Comparison of ENCODE assay signal across 9 mouse cellular contexts in genomic region chr9:103007699-103008078, GRCm38 (mm10). TPM values are rescaled to one million over a fixed set of nuclear protein-coding genes. Genes with fewer than 3 reads are reported as not detected.
DNase-seq lines count a peak whose midpoint lies in the region; ATAC-seq and TF ChIP-seq lines count a peak whose summit lies in the region.
"Had no signal": no experiment of that assay in that cellular context is flagged by ENCODE, and none has a peak within 500 bp of the region (broad histone marks: within the 10 kb centered on the region; RNA-seq: fewer than 3 reads in every experiment).

No protein-coding gene starts in this region.

- no peak for TF ChIP-seq CTCF in brain, embryonic 14.5 days (IDR thresholded peaks at IDR 0.05; ENCODE audit: borderline replicate concordance, extremely low read depth, insufficient read depth, insufficient read length)
- no peak for TF ChIP-seq CTCF in gastrocnemius, adult 2 months (IDR thresholded peaks at IDR 0.05)
- no peak for TF ChIP-seq CTCF in midbrain, postnatal 0 days (IDR thresholded peaks at IDR 0.05)

- DNase-seq in Muller cell, postnatal 12 days (ENCODE audit: inconsistent ontology term) = peak; percentile 13
- peak; percentile 49 for DNase-seq in brain, embryonic 14.5 days (ENCODE audit: low read depth)
- DNase-seq in gastrocnemius, adult 2 months = peak; percentile 45
- DNase-seq in liver = peak; percentile 67
- DNase-seq in midbrain, postnatal 0 days (ENCODE audit: low spot score) = peak; percentile 13
- no peak for DNase-seq in B cell, adult 2 months

- ATAC-seq in hindbrain, embryonic 15.5 days (ENCODE audit: low FRiP score, low read depth) = peak; percentile 19; the same call in 1 of the 2 replicates
- 0 out of 2 replicates have a peak, but pooled peaks have one; percentile 23 for ATAC-seq in midbrain, postnatal 0 days (ENCODE audit: low FRiP score)
- ATAC-seq in granulocyte monocyte progenitor cell, adult 5-6 weeks (replicated peaks; ENCODE audit: poor library complexity, severe bottlenecking) = no peak

- H3K4me1 ChIP-seq in hindbrain, embryonic 15.5 days (replicated peaks) = peaks cover 13% of the 10 kb centered on the region
- H3K4me1 ChIP-seq in midbrain, postnatal 0 days (ENCODE audit: insufficient read depth, low read length) = peaks cover 3% of the 10 kb centered on the region; the same call in 1 of the 2 replicates

- intact Hi-C loops in gastrocnemius, adult 2 months (cut with DNase I) = no loop called here

- H3K4me2 ChIP-seq in hindbrain, embryonic 15.5 days = peak overlapping the region; percentile 69
- peak overlapping the region; percentile 83 for H3K4me2 ChIP-seq in midbrain, postnatal 0 days (ENCODE audit: low read depth, low read length, poor library complexity, severe bottlenecking)

- peaks cover 17% of the 10 kb centered on the region for H3K27me3 ChIP-seq in hindbrain, embryonic 15.5 days
- peaks cover 10% of the 10 kb centered on the region for H3K27me3 ChIP-seq in midbrain, postnatal 0 days (ENCODE audit: insufficient read depth, low read length)

- H3K4me3 ChIP-seq in gastrocnemius, adult 2 months = peak overlapping the region; percentile 71
- peak overlapping the region; percentile 41 for H3K4me3 ChIP-seq in hindbrain, embryonic 15.5 days
- peak overlapping the region; percentile 40 for H3K4me3 ChIP-seq in midbrain, postnatal 0 days (ENCODE audit: low read depth, low read length)

- TF ChIP-seq POLR2A in brain, embryonic 14.5 days (IDR thresholded peaks at IDR 0.05; ENCODE audit: borderline replicate concordance, extremely low read depth, insufficient read depth, insufficient read length, poor library complexity, severe bottlenecking) = no peak

- H3K27ac ChIP-seq in gastrocnemius, adult 2 months = peak overlapping the region; percentile 66
- H3K27ac ChIP-seq in hindbrain, embryonic 15.5 days (replicated peaks) = no peak overlapping the region
- H3K27ac ChIP-seq in midbrain, postnatal 0 days (ENCODE audit: low read depth, low read length) = no peak overlapping the region

- no peaks in the 10 kb centered on the region for H3K36me3 ChIP-seq in hindbrain, embryonic 15.5 days
- H3K36me3 ChIP-seq in midbrain, postnatal 0 days (ENCODE audit: insufficient read depth, low read length) = no peaks in the 10 kb centered on the region

- peak overlapping the region; percentile 32 for H3K9ac ChIP-seq in hindbrain, embryonic 15.5 days
- H3K9ac ChIP-seq in midbrain, postnatal 0 days (replicated peaks; ENCODE audit: low read length, poor library complexity, severe bottlenecking) = no peak overlapping the region

- 2% methylated on average over 15 of the region's 15 CpGs for WGBS in hindbrain, embryonic 15.5 days
- 8% methylated on average over 15 of the region's 15 CpGs for WGBS in midbrain, postnatal 0 days

- no peaks in the 10 kb centered on the region for H3K9me3 ChIP-seq in hindbrain, embryonic 15.5 days
- no peaks in the 10 kb centered on the region for H3K9me3 ChIP-seq in midbrain, postnatal 0 days (ENCODE audit: low read length)

RNA-seq across cellular contexts. Expression of gene Slco2a1, which starts 19.2 kb away (rescaled TPM):
- polyA plus RNA-seq in brain, embryonic 14.5 days (2012; rRNA removed) = 1.2 and 1.9 TPM in 2 replicates
- under 1 TPM; 0.59 to 0.84 TPM for total RNA-seq in gastrocnemius, adult 2 months (2021)
- polyA plus RNA-seq in hindbrain, embryonic 15.5 days (2015; fragmentation: Nextera tagmentation; extraction: Ambion mirVana) = 2.7 and 3.3 TPM in 2 replicates
- 9.3 and 9.9 TPM in 2 replicates for total RNA-seq in midbrain, postnatal 0 days (2014; rRNA removed)
- 4.2 and 4.9 TPM in 2 replicates for polyA plus RNA-seq in midbrain, postnatal 0 days (2015; fragmentation: Nextera tagmentation; extraction: Ambion mirVana)
- total RNA-seq in granulocyte monocyte progenitor cell, adult 5-6 weeks (2014; fragmentation: Nextera tagmentation) = not detected in 2 replicates
- not detected in 2 replicates for total RNA-seq in granulocyte monocyte progenitor cell, adult 5-6 weeks (2017)
- total RNA-seq: neutrophil, adult 5-6 weeks had no signal

Comparison
In these comparisons a context has a peak if more than half of its experiments do, and no peak if none do; other contexts are left out.
1. DNase-seq: peak in Muller cell, postnatal 12 days (single experiment), brain, embryonic 14.5 days (single experiment), gastrocnemius, adult 2 months (single experiment), liver (single experiment) and midbrain, postnatal 0 days (single experiment); none in B cell, adult 2 months (0 of 2).
2. Peak in every context shown above with its lines, with median percentiles within 50 percentile points of each other: H3K4me3 ChIP-seq.